Mouse (Mus musculus) cerebellum, adult 2 months (tissue): ENCODE results near the gene Fyb. TPM values are rescaled to one million over a fixed set of nuclear protein-coding genes. Genes with fewer than 3 reads are reported as not detected.
"Not testable (repeated sequence)": the region's sequence is repeated elsewhere in the genome, so short reads cannot be mapped to it uniquely, and the experiment has no call there.

Source experiments
- DNase-seq, 2 experiments: peaks; one replicate each; pipeline ENCODE4 v3.0.0; 2021
- H3K27ac ChIP-seq: fragments of 200-500 bp; 2 replicates; pipeline ENCODE4 v1.5.1; 2012; ENCODE audit warnings: low read length, control low read depth, inconsistent platforms; ENCODE audit not compliant: insufficient read depth
- H3K27me3 ChIP-seq: fragments of 200-500 bp; 2 replicates; pipeline ENCODE4 v1.6.1; 2012; ENCODE audit warnings: inconsistent platforms, mild to moderate bottlenecking, low read length, moderate library complexity; ENCODE audit not compliant: control insufficient read depth, insufficient read depth
- H3K4me1 ChIP-seq: fragments of 200-500 bp; 2 replicates; pipeline ENCODE4 v1.6.1; 2011; ENCODE audit warnings: low read length; ENCODE audit not compliant: control insufficient read depth, insufficient read depth
- H3K4me3 ChIP-seq: fragments of 200-500 bp; replicated peaks from 2 replicates; pipeline ENCODE3; 2011; ENCODE audit warnings: mild to moderate bottlenecking, low read depth, low read length, control low read depth; ENCODE audit not compliant: insufficient read depth
- CTCF ChIP-seq: fragments of 200-500 bp; IDR thresholded peaks from 2 replicates; pipeline ENCODE4 v1.5.1; 2011; ENCODE audit warnings: low read depth, mild to moderate bottlenecking, control low read depth, low read length, moderate library complexity, borderline replicate concordance; ENCODE audit not compliant: insufficient read depth
- POLR2A ChIP-seq: fragments of 200-500 bp; IDR thresholded peaks from 2 replicates; pipeline ENCODE4 v1.6.1; 2011; ENCODE audit warnings: low read length, control low read depth, borderline replicate concordance; ENCODE audit not compliant: insufficient read depth
- WGBS: fragments of 180-500 bp; shearing (Covaris S2); methylation state at CpG from one replicate; pipeline ENCODE4 v1.1.7; 2018; 5-methylcytosine and 5-hydroxymethylcytosine counted together
- polyA plus RNA-seq: library from polyadenylated mRNA; depleted of rRNA; stranded (reverse); fragments of >200 nt; gene quantifications from 2 replicates; pipeline ENCODE4 v1.2.3, GENCODE M21; 2012

Fyb gene
- polyA plus RNA-seq, 1 experiment, result 2.3 TPM

- Histone ChIP-seq H3K4me1 (no peaks in the 10 kb centered on the region), H3K4me3 (no peak overlapping the region), H3K27me3 (no peaks in the 10 kb centered on the region), H3K27ac (no peak overlapping the region)
- 69% methylated on average over 9 of the region's 9 CpGs for WGBS
- DNase-seq, result no peak
- TF ChIP-seq POLR2A, result no peak
Observed at GRCm38 (mm10) chr15:6577971-6578370, 55.3 kb downstream of the Fyb start.

- Histone ChIP-seq H3K4me3 (no peak overlapping the region), H3K27ac (no peak overlapping the region), H3K4me1 (no peaks in the 10 kb centered on the region), H3K27me3 (no peaks in the 10 kb centered on the region)
- WGBS, result 88% methylated on average over 2 of the region's 2 CpGs
- DNase-seq, result no peak
- TF ChIP-seq CTCF, result no peak
Observed at GRCm38 (mm10) chr15:6578654-6579053, 56.0 kb downstream of the Fyb start.

GRCm38 (mm10) chr15:6579194-6579768 lies 56.6 kb downstream of the Fyb start:
- no peak for DNase-seq
- no peak overlapping the region for H3K4me3 ChIP-seq
- H3K27ac ChIP-seq, result no peak overlapping the region
- no peaks in the 10 kb centered on the region for H3K27me3 ChIP-seq
- 82% methylated on average over 15 of the region's 15 CpGs for whole genome bisulfite sequencing
- no peak for TF ChIP-seq POLR2A
- TF ChIP-seq CTCF, result no peak
- no peaks in the 10 kb centered on the region for H3K4me1 ChIP-seq

GRCm38 (mm10) chr15:6579769-6580261 lies 57.2 kb downstream of the Fyb start:
- H3K27me3 ChIP-seq, result no peaks in the 10 kb centered on the region
- H3K4me3 ChIP-seq, result no peak overlapping the region
- DNase-seq, result no peak
- H3K4me1 ChIP-seq, result no peaks in the 10 kb centered on the region
- TF ChIP-seq POLR2A, result no peak
- TF ChIP-seq CTCF, result no peak
- no peak overlapping the region for H3K27ac ChIP-seq
- WGBS, result 60% methylated on average over 11 of the region's 11 CpGs

GRCm38 (mm10) chr15:6584645-6585044 lies 62.0 kb downstream of the Fyb start:
- DNase-seq, result no peak
- no peak for TF ChIP-seq CTCF
- no peak for TF ChIP-seq POLR2A
- H3K27me3 ChIP-seq, result no peaks in the 10 kb centered on the region
- no peak overlapping the region for H3K4me3 ChIP-seq
- H3K4me1 ChIP-seq, result no peaks in the 10 kb centered on the region
- no peak overlapping the region for H3K27ac ChIP-seq
- 87% methylated on average over 4 of the region's 4 CpGs for WGBS

GRCm38 (mm10) chr15:6586351-6586750 lies 63.7 kb downstream of the Fyb start:
- H3K4me3 ChIP-seq, DNase-seq, H3K27ac ChIP-seq, H3K4me1 ChIP-seq, H3K27me3 ChIP-seq: not testable (repeated sequence)
- WGBS, result 95% methylated on average over 7 of the region's 7 CpGs

GRCm38 (mm10) chr15:6587526-6587925 lies 64.9 kb downstream of the Fyb start:
- no peak for TF ChIP-seq POLR2A
- TF ChIP-seq CTCF, result no peak
- no peak overlapping the region for H3K4me3 ChIP-seq
- WGBS, result 90% methylated on average over 3 of the region's 3 CpGs
- H3K4me1 ChIP-seq, result no peaks in the 10 kb centered on the region
- DNase-seq, result no peak
- H3K27me3 ChIP-seq, result no peaks in the 10 kb centered on the region
- H3K27ac ChIP-seq, result no peak overlapping the region

GRCm38 (mm10) chr15:6588192-6588591 lies 65.5 kb downstream of the Fyb start:
- WGBS, result 34% methylated on average over 7 of the region's 7 CpGs
- no peak for DNase-seq
- Histone ChIP-seq H3K27me3 (no peaks in the 10 kb centered on the region), H3K27ac (no peak overlapping the region), H3K4me3 (no peak overlapping the region), H3K4me1 (no peaks in the 10 kb centered on the region)
- no peak for TF ChIP-seq POLR2A
- no peak for TF ChIP-seq CTCF
